Mouse (Mus musculus): ENCODE measurements around the gene Emsy. TPM values are rescaled to one million over a fixed set of nuclear protein-coding genes. Genes with fewer than 3 reads are reported as not detected.

Gene Emsy
- polyA plus RNA-seq, 1 experiment from 2014 or later = 32.3 TPM

GRCm38 (mm10) chr7:98674344-98674743 lies 17.8 kb upstream of the Emsy start:
- no peak for ATAC-seq (replicated peaks; ENCODE audit: low FRiP score, low TSS enrichment, low read depth)

GRCm38 (mm10) chr7:98672241-98672955 lies 15.8 kb upstream of the Emsy start:
- Histone ChIP-seq H3K4me1 (replicated peaks; ENCODE audit: control insufficient read depth, insufficient read depth, low read length) (peaks cover 4% of the 10 kb centered on the region), H3K4me2 (ENCODE audit: low read length) (no peak overlapping the region), H3K36me3 (ENCODE audit: control insufficient read depth, insufficient read depth, low read length) (no peaks in the 10 kb centered on the region), H3K9ac (ENCODE audit: low read length) (no peak overlapping the region), H3K9me3 (ENCODE audit: control insufficient read depth, low read length) (no peaks in the 10 kb centered on the region), H3K4me3 (ENCODE audit: low read depth, low read length) (no peak overlapping the region), H3K27me3 (replicated peaks; ENCODE audit: control insufficient read depth, insufficient read depth, low read length) (no peaks in the 10 kb centered on the region), H3K27ac (ENCODE audit: low read depth) (peak overlapping the region; percentile 2; the same call in 1 of the 2 replicates)
- ATAC-seq (replicated peaks; ENCODE audit: low FRiP score, low TSS enrichment, low read depth) = no peak
- DNase-seq (ENCODE audit: low spot score) = no peak
- WGBS = 41% methylated on average over 11 of the region's 11 CpGs

More at GRCm38 (mm10) chr7:98674344-98674743, 17.8 kb upstream of the Emsy start:
- no peak overlapping the region for H3K4me3 ChIP-seq (ENCODE audit: low read depth, low read length)
- no peak overlapping the region for H3K9ac ChIP-seq (ENCODE audit: low read length)
- H3K9me3 ChIP-seq (ENCODE audit: control insufficient read depth, low read length) = no peaks in the 10 kb centered on the region
- H3K4me2 ChIP-seq (ENCODE audit: low read length) = no peak overlapping the region
- H3K36me3 ChIP-seq (ENCODE audit: control insufficient read depth, insufficient read depth, low read length) = no peaks in the 10 kb centered on the region
- no peak for DNase-seq (ENCODE audit: low spot score)
- H3K27ac ChIP-seq (ENCODE audit: low read depth) = no peak overlapping the region
- H3K27me3 ChIP-seq (replicated peaks; ENCODE audit: control insufficient read depth, insufficient read depth, low read length) = no peaks in the 10 kb centered on the region
- WGBS = 60% methylated on average over 4 of the region's 4 CpGs
- H3K4me1 ChIP-seq (replicated peaks; ENCODE audit: control insufficient read depth, insufficient read depth, low read length) = peaks cover 4% of the 10 kb centered on the region

DNA sequence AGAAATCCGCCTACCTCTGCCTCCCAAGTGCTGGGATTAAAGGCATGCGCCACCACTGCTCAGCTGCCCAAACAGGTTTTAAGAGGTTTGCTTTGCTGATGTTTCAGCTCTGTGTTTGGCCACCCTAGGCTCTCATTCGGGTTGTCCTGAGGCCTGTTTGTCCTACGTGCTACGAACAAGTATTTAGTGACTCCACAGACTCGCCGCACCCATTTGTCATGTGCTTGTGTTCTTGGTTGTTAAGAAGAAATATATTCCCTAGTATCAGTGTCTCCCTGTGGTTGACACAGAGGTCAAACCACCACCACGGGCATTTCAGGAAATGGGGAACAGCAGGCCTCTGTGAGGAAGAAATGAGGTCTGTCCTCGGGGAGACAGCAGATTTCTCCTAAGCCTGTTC lies 14.8 kb upstream of the Emsy start:
- no peak for ATAC-seq (replicated peaks; ENCODE audit: low FRiP score, low TSS enrichment, low read depth)
- Histone ChIP-seq H3K36me3 (ENCODE audit: control insufficient read depth, insufficient read depth, low read length) (no peaks in the 10 kb centered on the region), H3K9ac (ENCODE audit: low read length) (no peak overlapping the region), H3K27ac (ENCODE audit: low read depth) (no peak overlapping the region), H3K4me1 (replicated peaks; ENCODE audit: control insufficient read depth, insufficient read depth, low read length) (peaks cover 4% of the 10 kb centered on the region), H3K4me3 (ENCODE audit: low read depth, low read length) (no peak overlapping the region), H3K9me3 (ENCODE audit: control insufficient read depth, low read length) (no peaks in the 10 kb centered on the region), H3K4me2 (ENCODE audit: low read length) (no peak overlapping the region), H3K27me3 (replicated peaks; ENCODE audit: control insufficient read depth, insufficient read depth, low read length) (no peaks in the 10 kb centered on the region)
- whole genome bisulfite sequencing = 58% methylated on average over 9 of the region's 9 CpGs
- no peak for DNase-seq (ENCODE audit: low spot score)

- Histone ChIP-seq H3K27me3 (replicated peaks; ENCODE audit: control insufficient read depth, insufficient read depth, low read length) (no peaks in the 10 kb centered on the region), H3K4me1 (replicated peaks; ENCODE audit: control insufficient read depth, insufficient read depth, low read length) (peaks cover 4% of the 10 kb centered on the region), H3K9me3 (ENCODE audit: control insufficient read depth, low read length) (no peaks in the 10 kb centered on the region), H3K4me3 (ENCODE audit: low read depth, low read length) (no peak overlapping the region), H3K4me2 (ENCODE audit: low read length) (no peak overlapping the region), H3K27ac (ENCODE audit: low read depth) (no peak overlapping the region), H3K36me3 (ENCODE audit: control insufficient read depth, insufficient read depth, low read length) (no peaks in the 10 kb centered on the region), H3K9ac (ENCODE audit: low read length) (no peak overlapping the region)
- DNase-seq (ENCODE audit: low spot score) (no peak), ATAC-seq (replicated peaks; ENCODE audit: low FRiP score, low TSS enrichment, low read depth) (no peak)
- 78% methylated on average over 4 of the region's 4 CpGs for WGBS
Measured at GRCm38 (mm10) chr7:98670831-98671230, 14.2 kb upstream of the Emsy start.

- Histone ChIP-seq H3K27ac (ENCODE audit: low read depth) (no peak overlapping the region), H3K4me3 (ENCODE audit: low read depth, low read length) (no peak overlapping the region), H3K9me3 (ENCODE audit: control insufficient read depth, low read length) (no peaks in the 10 kb centered on the region), H3K27me3 (replicated peaks; ENCODE audit: control insufficient read depth, insufficient read depth, low read length) (no peaks in the 10 kb centered on the region), H3K4me2 (ENCODE audit: low read length) (no peak overlapping the region), H3K4me1 (replicated peaks; ENCODE audit: control insufficient read depth, insufficient read depth, low read length) (peaks cover 8% of the 10 kb centered on the region), H3K9ac (ENCODE audit: low read length) (no peak overlapping the region), H3K36me3 (ENCODE audit: control insufficient read depth, insufficient read depth, low read length) (no peaks in the 10 kb centered on the region)
- ATAC-seq (replicated peaks; ENCODE audit: low FRiP score, low TSS enrichment, low read depth) (no peak), DNase-seq (ENCODE audit: low spot score) (no peak)
- 60% methylated on average over 6 of the region's 6 CpGs for WGBS
Measured at GRCm38 (mm10) chr7:98667956-98668746, 11.6 kb upstream of the Emsy start.

DNA sequence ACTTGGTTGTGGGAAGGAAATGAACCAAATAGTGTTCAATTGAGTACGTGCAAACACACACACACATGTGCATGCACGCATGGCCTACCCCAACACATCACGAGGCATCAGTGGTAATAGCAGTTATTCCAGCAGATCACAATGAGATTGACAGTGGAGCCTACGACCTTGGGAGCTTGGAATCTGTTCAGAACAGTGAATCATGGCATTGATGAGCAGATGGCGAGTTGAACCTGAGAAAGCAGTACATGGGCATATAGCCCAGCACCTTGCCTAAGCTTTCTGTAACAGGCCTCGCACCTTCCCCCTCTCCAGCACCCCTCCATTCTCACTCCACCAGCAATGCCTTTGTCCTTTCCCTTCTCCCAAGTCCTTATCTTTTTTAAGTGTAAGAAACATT lies 9.1 kb upstream of the Emsy start:
- no peak overlapping the region for H3K4me3 ChIP-seq (ENCODE audit: low read depth, low read length)
- WGBS = 87% methylated on average over 6 of the region's 6 CpGs
- H3K9ac ChIP-seq (ENCODE audit: low read length) = no peak overlapping the region
- DNase-seq (ENCODE audit: low spot score) = no peak
- H3K4me1 ChIP-seq (replicated peaks; ENCODE audit: control insufficient read depth, insufficient read depth, low read length) = 0 out of 2 replicates have a peak, but pooled peaks cover 4% of the 10 kb centered on the region
- H3K36me3 ChIP-seq (ENCODE audit: control insufficient read depth, insufficient read depth, low read length) = no peaks in the 10 kb centered on the region
- no peak for ATAC-seq (replicated peaks; ENCODE audit: low FRiP score, low TSS enrichment, low read depth)
- no peaks in the 10 kb centered on the region for H3K9me3 ChIP-seq (ENCODE audit: control insufficient read depth, low read length)
- H3K27ac ChIP-seq (ENCODE audit: low read depth) = no peak overlapping the region
- H3K27me3 ChIP-seq (replicated peaks; ENCODE audit: control insufficient read depth, insufficient read depth, low read length) = no peaks in the 10 kb centered on the region
- no peak overlapping the region for H3K4me2 ChIP-seq (ENCODE audit: low read length)

DNA sequence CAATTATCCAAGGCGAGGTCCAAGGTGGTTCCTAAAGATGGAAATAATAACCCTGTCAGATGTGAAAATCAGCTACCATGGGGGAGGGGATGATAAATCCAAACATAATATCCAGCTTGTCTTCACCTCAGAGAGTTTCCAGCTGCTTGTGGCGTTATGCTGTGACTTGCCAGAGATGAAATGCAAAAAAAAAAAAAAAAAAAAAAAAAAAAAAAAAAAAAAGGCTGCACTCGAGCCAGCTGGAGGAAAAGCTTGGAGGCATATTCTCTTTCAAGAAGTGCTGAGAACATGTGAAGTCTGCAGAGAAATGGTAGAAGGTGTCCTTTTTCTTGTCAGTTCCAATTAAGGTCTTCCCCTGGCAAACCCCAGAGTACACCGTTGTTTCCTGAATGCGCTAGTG lies 8.6 kb upstream of the Emsy start:
- H3K9ac ChIP-seq (ENCODE audit: low read length) = no peak overlapping the region
- 49% methylated on average over 5 of the region's 5 CpGs for WGBS
- 0 out of 2 replicates have a peak, but pooled peaks cover 4% of the 10 kb centered on the region for H3K4me1 ChIP-seq (replicated peaks; ENCODE audit: control insufficient read depth, insufficient read depth, low read length)
- H3K4me2 ChIP-seq (ENCODE audit: low read length) = no peak overlapping the region
- no peaks in the 10 kb centered on the region for H3K27me3 ChIP-seq (replicated peaks; ENCODE audit: control insufficient read depth, insufficient read depth, low read length)
- DNase-seq (ENCODE audit: low spot score) = no peak
- H3K27ac ChIP-seq (ENCODE audit: low read depth) = no peak overlapping the region
- ATAC-seq (replicated peaks; ENCODE audit: low FRiP score, low TSS enrichment, low read depth) = no peak
- no peak overlapping the region for H3K4me3 ChIP-seq (ENCODE audit: low read depth, low read length)
- no peaks in the 10 kb centered on the region for H3K36me3 ChIP-seq (ENCODE audit: control insufficient read depth, insufficient read depth, low read length)
- no peaks in the 10 kb centered on the region for H3K9me3 ChIP-seq (ENCODE audit: control insufficient read depth, low read length)

DNA sequence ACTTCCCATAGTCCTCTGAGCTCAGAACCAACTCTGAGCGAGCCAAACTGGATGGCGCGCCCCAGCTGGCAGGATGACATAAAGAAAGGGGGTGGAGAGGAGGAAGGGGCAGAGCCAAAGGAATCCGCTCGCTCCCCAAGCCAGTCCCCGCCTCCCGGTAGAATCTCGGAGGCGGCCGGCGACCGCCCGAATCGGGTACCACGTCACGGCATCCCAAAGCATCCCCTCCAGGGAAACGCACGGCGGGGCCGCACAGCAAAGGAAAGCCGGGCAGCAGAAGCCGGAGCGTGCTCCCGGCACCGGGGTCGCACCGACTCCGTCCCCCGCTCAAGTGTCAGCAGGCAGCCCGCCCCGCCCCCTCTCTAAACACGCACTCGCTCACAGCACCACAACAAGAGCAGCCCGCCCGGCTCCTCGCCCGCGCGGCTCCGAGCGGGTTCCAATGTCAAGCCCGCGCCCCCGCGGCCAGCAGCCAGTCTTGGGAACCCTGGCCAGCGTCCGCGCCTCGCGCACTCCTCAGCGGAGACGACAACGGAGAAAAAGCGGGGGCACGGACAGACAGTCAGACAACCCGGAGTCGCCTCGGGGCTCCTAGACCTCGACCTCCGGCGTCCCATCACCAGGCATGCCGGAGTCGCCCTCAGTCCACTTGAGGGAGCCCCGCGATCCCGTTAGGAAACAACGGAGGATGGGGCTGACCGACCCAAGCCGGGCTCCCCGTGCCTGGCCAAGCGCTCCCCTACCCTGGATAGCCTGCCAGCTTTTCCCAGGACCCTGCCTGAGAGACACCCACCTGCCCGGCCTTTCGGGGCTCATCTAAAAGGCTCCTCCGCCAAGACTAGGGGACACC lies 677 bp downstream of the Emsy start:
- no peaks in the 10 kb centered on the region for H3K27me3 ChIP-seq (replicated peaks; ENCODE audit: control insufficient read depth, insufficient read depth, low read length)
- no peaks in the 10 kb centered on the region for H3K9me3 ChIP-seq (ENCODE audit: control insufficient read depth, low read length)
- peaks cover 33% of the 10 kb centered on the region for H3K36me3 ChIP-seq (ENCODE audit: control insufficient read depth, insufficient read depth, low read length)
- H3K4me3 ChIP-seq (ENCODE audit: low read depth, low read length) = peak overlapping the region; percentile 90
- peak; percentile 89 for DNase-seq (ENCODE audit: low spot score)
- peak overlapping the region; percentile 74 for H3K4me2 ChIP-seq (ENCODE audit: low read length)
- peak; percentile 77 for ATAC-seq (replicated peaks; ENCODE audit: low FRiP score, low TSS enrichment, low read depth)
- H3K27ac ChIP-seq (ENCODE audit: low read depth) = peak overlapping the region; percentile 92
- peak overlapping the region; percentile 71 for H3K9ac ChIP-seq (ENCODE audit: low read length)
- H3K4me1 ChIP-seq (replicated peaks; ENCODE audit: control insufficient read depth, insufficient read depth, low read length) = peaks cover 15% of the 10 kb centered on the region; the same call in 1 of the 2 replicates
- WGBS = under 1% methylated on average over 74 of the region's 74 CpGs

Measured in intestine, embryonic 14.5 days (tissue).